Mouse (Mus musculus): ENCODE data around the gene Tgfbr2.

- TF ChIP-seq CTCF (IDR thresholded peaks at IDR 0.05; ENCODE audit: borderline replicate concordance, insufficient read depth, low read depth, low read length) (no peak), POLR2A (IDR thresholded peaks at IDR 0.05; ENCODE audit: borderline replicate concordance, insufficient read depth, low read length) (no peak)
These were observed 37.5 kb downstream of the Tgfbr2 start for GRCm38 (mm10) chr9:116137645-116138044.

All from cerebellum, adult 2 months (tissue).